Mouse (Mus musculus) cerebellum, postnatal 36 days (tissue): Measurements from ENCODE around the gene Snd1.

ENCODE experiments used
- DNase-seq, 2 experiments: peaks; one replicate each; pipeline ENCODE4 v3.0.0; 2021 to 2022; ENCODE audit warnings: mixed read lengths in 2 of 2

Gene Snd1

GRCm38 (mm10) chr6:28981585-28981948 lies 506.6 kb downstream of the Snd1 start:
- DNase-seq = no peak

DNA sequence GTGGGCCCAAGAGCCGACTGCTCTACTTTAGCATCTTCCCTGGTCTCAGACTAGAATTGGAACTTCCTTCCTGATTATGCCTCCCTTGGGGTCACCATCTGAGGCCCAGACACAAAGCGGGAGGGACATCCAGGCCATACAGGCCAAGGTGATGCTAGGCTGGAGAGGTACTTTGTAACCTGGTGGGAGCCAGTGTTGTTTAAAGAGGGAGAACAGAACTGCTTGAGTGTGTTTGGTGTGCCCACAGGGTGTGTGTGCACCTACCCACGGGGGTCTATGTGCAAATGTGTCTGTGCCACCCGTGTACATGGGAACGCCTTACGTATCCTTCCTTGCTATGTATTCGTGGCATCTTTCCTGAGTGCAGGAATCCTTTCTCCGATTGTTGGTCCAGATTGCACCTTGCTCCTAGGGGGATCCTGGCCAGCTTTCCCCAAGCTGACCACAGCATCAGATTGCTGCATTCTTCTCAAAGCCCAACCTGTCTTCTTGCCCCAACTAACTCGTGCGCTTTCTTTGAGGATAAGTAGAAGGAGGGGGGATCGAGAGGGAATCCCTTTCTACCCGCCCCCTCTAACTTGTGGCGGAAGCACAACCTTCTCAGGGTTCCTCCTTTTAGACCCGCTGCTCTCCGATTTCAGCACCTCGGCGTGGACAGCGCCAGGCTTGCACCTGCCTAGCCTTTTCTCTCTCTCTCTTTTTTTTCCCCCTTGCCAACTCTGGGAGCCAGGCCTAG lies 507.2 kb downstream of the Snd1 start:
- DNase-seq = peak; percentile 58 to 63

- DNase-seq = no peak
Observed at GRCm38 (mm10) chr6:28982817-28983216, 507.9 kb downstream of the Snd1 start.
